In genomic region chr7:71189757-71190156, GRCm38 (mm10) we compare ENCODE assay signal across 17 mouse cellular contexts.
"Had no signal": no experiment of that assay in that cellular context is flagged by ENCODE, and none has a peak within 500 bp of the region (broad histone marks: within the 10 kb centered on the region; RNA-seq: fewer than 3 reads in every experiment).

No protein-coding gene starts in this region.

- DNase-seq: lung, adult 18-20 months; lung, embryonic 14.5 days; lung, postnatal 10 days; lung, postnatal 4 days; midbrain, embryonic 14.5 days; right cerebral cortex, postnatal 25 days; thymus, adult 2 months; thymus, postnatal 25 days; thymus, postnatal 4 days had no signal

- H3K4me2 ChIP-seq: liver, embryonic 12.5 days; lung, embryonic 14.5 days; midbrain, embryonic 12.5 days; stomach, embryonic 15.5 days had no signal

- H3K9me3 ChIP-seq: liver, embryonic 12.5 days; midbrain, embryonic 10.5 days; midbrain, embryonic 12.5 days; stomach, embryonic 15.5 days had no signal

- H3K36me3 ChIP-seq: liver, embryonic 12.5 days; midbrain, embryonic 10.5 days; midbrain, embryonic 12.5 days; stomach, embryonic 15.5 days had no signal

- H3K9ac ChIP-seq: liver, embryonic 12.5 days; liver, embryonic 14.5 days; lung, embryonic 14.5 days; midbrain, embryonic 12.5 days; stomach, embryonic 15.5 days had no signal

- H3K4me1 ChIP-seq: liver, embryonic 12.5 days; stomach, embryonic 15.5 days had no signal

- H3K27ac ChIP-seq: liver, embryonic 12.5 days; liver, embryonic 14.5 days; midbrain, embryonic 10.5 days; midbrain, embryonic 12.5 days; stomach, embryonic 15.5 days; stomach, postnatal 0 days had no signal

- H3K4me3 ChIP-seq: liver, embryonic 12.5 days; midbrain, embryonic 10.5 days; midbrain, embryonic 12.5 days; myocyte; stomach, embryonic 15.5 days had no signal

- ATAC-seq: liver, embryonic 12.5 days; midbrain, embryonic 16.5 days had no signal

- H3K27me3 ChIP-seq: liver, embryonic 12.5 days; midbrain, embryonic 12.5 days; stomach, embryonic 15.5 days had no signal
